Mouse (Mus musculus) erythroblast, embryonic 14.5 days (primary cell): ENCODE measurements around the gene Dennd1a. TPM values are rescaled to one million over a fixed set of nuclear protein-coding genes. Genes with fewer than 3 reads are reported as not detected.

Experiments
- H3K27me3 ChIP-seq: 2 replicates; pipeline ENCODE4 v1.6.1; 2012; ENCODE audit warnings: inconsistent platforms; ENCODE audit not compliant: control insufficient read depth
- H3K36me3 ChIP-seq: 2 replicates; pipeline ENCODE4 v1.6.1; 2012; ENCODE audit warnings: mild to moderate bottlenecking, inconsistent platforms; ENCODE audit not compliant: control insufficient read depth
- H3K4me1 ChIP-seq: 2 replicates; pipeline ENCODE4 v1.6.1; 2012; ENCODE audit warnings: inconsistent platforms; ENCODE audit not compliant: control insufficient read depth
- H3K4me3 ChIP-seq: replicated peaks from 2 replicates; pipeline ENCODE3; 2012; ENCODE audit warnings: moderate library complexity, mild to moderate bottlenecking, inconsistent platforms
- H3K9me3 ChIP-seq: 2 replicates; pipeline ENCODE4 v1.6.1; 2012; ENCODE audit warnings: low read length, inconsistent platforms, mixed read lengths; ENCODE audit not compliant: control insufficient read depth
- GATA1 ChIP-seq: IDR thresholded peaks from 2 replicates; pipeline ENCODE4 v1.6.1; 2012; ENCODE audit warnings: low read length, inconsistent platforms, mixed read lengths
- TAL1 ChIP-seq: IDR thresholded peaks from 3 replicates; pipeline ENCODE4 v1.6.1; 2012; ENCODE audit warnings: low read length, inconsistent platforms, mixed read lengths
- polyA plus RNA-seq: library from polyadenylated mRNA; stranded (reverse); fragments of >175 nt; gene quantifications from 2 replicates; pipeline ENCODE4 v1.2.3, GENCODE M21; 2012

The Dennd1a gene
- 9.9 and 10.7 TPM in 2 replicates for polyA plus RNA-seq

- peaks cover 8% of the 10 kb centered on the region for H3K36me3 ChIP-seq
- H3K4me1 ChIP-seq, result peaks cover 53% of the 10 kb centered on the region
- H3K9me3 ChIP-seq, result no peaks in the 10 kb centered on the region
- TF ChIP-seq TAL1 (no peak), GATA1 (no peak)
- H3K4me3 ChIP-seq, result peak within 1 kb of the TSS; percentile 88
- no peaks in the 10 kb centered on the region for H3K27me3 ChIP-seq
These were observed at the start of gene Dennd1a for GRCm38 (mm10) chr2:38286733-38287551. Gene Dennd1a, minus strand, starts transcription at chr2:38287390.

GRCm38 (mm10) chr2:38336606-38337005 is 49.4 kb upstream of the Dennd1a start:
- Histone ChIP-seq H3K27me3 (peaks cover 92% of the 10 kb centered on the region), H3K36me3 (no peaks in the 10 kb centered on the region), H3K4me3 (no peak overlapping the region), H3K4me1 (no peaks in the 10 kb centered on the region), H3K9me3 (no peaks in the 10 kb centered on the region; the same call in 1 of the 2 replicates)
- TF ChIP-seq GATA1 (no peak), TAL1 (no peak)

- Histone ChIP-seq H3K4me1 (no peaks in the 10 kb centered on the region), H3K9me3 (no peaks in the 10 kb centered on the region; the same call in 1 of the 2 replicates), H3K36me3 (no peaks in the 10 kb centered on the region), H3K27me3 (peaks cover 70% of the 10 kb centered on the region), H3K4me3 (no peak overlapping the region)
- TF ChIP-seq TAL1 (no peak), GATA1 (no peak)
These were observed 46.5 kb upstream of the Dennd1a start for GRCm38 (mm10) chr2:38333586-38334119.

- H3K27me3 ChIP-seq, result peaks cover 58% of the 10 kb centered on the region
- H3K4me3 ChIP-seq, result no peak overlapping the region
- H3K4me1 ChIP-seq, result no peaks in the 10 kb centered on the region
- TF ChIP-seq GATA1 (no peak), TAL1 (no peak)
- no peaks in the 10 kb centered on the region for H3K36me3 ChIP-seq
- H3K9me3 ChIP-seq, result no peaks in the 10 kb centered on the region
These were observed 39.5 kb upstream of the Dennd1a start for GRCm38 (mm10) chr2:38326671-38327070.

- Histone ChIP-seq H3K9me3 (no peaks in the 10 kb centered on the region), H3K36me3 (no peaks in the 10 kb centered on the region), H3K4me1 (no peaks in the 10 kb centered on the region), H3K4me3 (no peak overlapping the region), H3K27me3 (peaks cover 70% of the 10 kb centered on the region)
- TF ChIP-seq GATA1, result no peak
- no peak for TF ChIP-seq TAL1
These were observed 36.2 kb upstream of the Dennd1a start for GRCm38 (mm10) chr2:38323380-38323779.

GRCm38 (mm10) chr2:38320911-38321310 is 33.7 kb upstream of the Dennd1a start:
- Histone ChIP-seq H3K9me3 (no peaks in the 10 kb centered on the region), H3K27me3 (peaks cover 64% of the 10 kb centered on the region), H3K4me3 (no peak overlapping the region), H3K36me3 (no peaks in the 10 kb centered on the region), H3K4me1 (no peaks in the 10 kb centered on the region)
- no peak for TF ChIP-seq GATA1
- TF ChIP-seq TAL1, result no peak

GRCm38 (mm10) chr2:38319086-38319485 is 31.9 kb upstream of the Dennd1a start:
- no peaks in the 10 kb centered on the region for H3K4me1 ChIP-seq
- H3K9me3 ChIP-seq, result no peaks in the 10 kb centered on the region
- no peaks in the 10 kb centered on the region for H3K36me3 ChIP-seq
- TF ChIP-seq GATA1 (no peak), TAL1 (no peak)
- peaks cover 64% of the 10 kb centered on the region for H3K27me3 ChIP-seq
- no peak overlapping the region for H3K4me3 ChIP-seq

- Histone ChIP-seq H3K9me3 (no peaks in the 10 kb centered on the region), H3K36me3 (no peaks in the 10 kb centered on the region), H3K27me3 (peaks cover 53% of the 10 kb centered on the region), H3K4me1 (no peaks in the 10 kb centered on the region), H3K4me3 (no peak overlapping the region)
- no peak for TF ChIP-seq TAL1
- TF ChIP-seq GATA1, result no peak
These were observed 26.2 kb upstream of the Dennd1a start for GRCm38 (mm10) chr2:38313399-38313798.

GRCm38 (mm10) chr2:38312921-38313320 is 25.7 kb upstream of the Dennd1a start:
- Histone ChIP-seq H3K9me3 (no peaks in the 10 kb centered on the region), H3K4me3 (no peak overlapping the region), H3K36me3 (no peaks in the 10 kb centered on the region), H3K4me1 (no peaks in the 10 kb centered on the region), H3K27me3 (peaks cover 53% of the 10 kb centered on the region)
- TF ChIP-seq TAL1, result no peak
- TF ChIP-seq GATA1, result no peak
